Mouse (Mus musculus) midbrain, embryonic 14.5 days (tissue): ENCODE data around the gene Ptprr. TPM values are rescaled to one million over a fixed set of nuclear protein-coding genes. Genes with fewer than 3 reads are reported as not detected.
A peak's percentile ranks its signal among the peaks of the same experiment; 100 is the strongest.

ENCODE experiments used
- ATAC-seq: fragments of 200-750 bp; cut with Nextera tagmentation; 2 replicates; pipeline ENCODE4 v1.8.0; 2017; ENCODE audit warnings: moderate number of reproducible peaks, moderate library complexity; ENCODE audit not compliant: low FRiP score, low TSS enrichment
- DNase-seq: peaks from one replicate; pipeline ENCODE4 v3.0.0-alpha.2; 2015
- H3K27ac ChIP-seq: fragments of 300-500 bp; sonication (generic); replicated peaks from 2 replicates; pipeline ENCODE4 v1.5.1; 2014; ENCODE audit warnings: mild to moderate bottlenecking, low read depth, low read length, moderate library complexity
- H3K27me3 ChIP-seq: fragments of 300-500 bp; sonication (generic); 2 replicates; pipeline ENCODE4 v1.6.1; 2014; ENCODE audit warnings: low read length, control low read depth, mixed read lengths; ENCODE audit not compliant: control insufficient read depth, insufficient read depth
- H3K36me3 ChIP-seq: fragments of 300-500 bp; sonication (generic); 2 replicates; pipeline ENCODE4 v1.6.1; 2014; ENCODE audit warnings: low read length, control low read depth; ENCODE audit not compliant: control insufficient read depth, insufficient read depth
- H3K4me1 ChIP-seq: fragments of 300-500 bp; sonication (generic); 2 replicates; pipeline ENCODE4 v1.6.1; 2014; ENCODE audit warnings: mild to moderate bottlenecking, antibody characterized with exemption, low read length, control low read depth; ENCODE audit not compliant: control insufficient read depth, insufficient read depth
- H3K4me2 ChIP-seq: fragments of 300-500 bp; sonication (generic); 2 replicates; pipeline ENCODE4 v1.6.1; 2014; ENCODE audit warnings: mild to moderate bottlenecking, low read length, moderate library complexity
- H3K4me3 ChIP-seq: fragments of 300-500 bp; sonication (generic); replicated peaks from 2 replicates; pipeline ENCODE4 v1.5.1; 2014; ENCODE audit warnings: low read depth, low read length
- H3K9ac ChIP-seq: fragments of 300-500 bp; sonication (generic); replicated peaks from 2 replicates; pipeline ENCODE4 v1.6.1; 2014; ENCODE audit warnings: mild to moderate bottlenecking, low read length, moderate library complexity
- H3K9me3 ChIP-seq: fragments of 300-500 bp; sonication (generic); 2 replicates; pipeline ENCODE4 v1.6.1; 2016; ENCODE audit warnings: low read length, control low read depth, mixed read lengths; ENCODE audit not compliant: control insufficient read depth
- WGBS: fragments of 180-500 bp; shearing (Covaris S2); extraction: QIAGEN DNeasy Blood & Tissue Kit; methylation state at CpG from one replicate; pipeline ENCODE4 v1.1.7; 2014; 5-methylcytosine and 5-hydroxymethylcytosine counted together
- polyA plus RNA-seq: library from polyadenylated mRNA; unstranded; fragments of >200 nt; fragmentation: Nextera tagmentation; extraction: Ambion mirVana; gene quantifications from 2 replicates; pipeline ENCODE4 v1.2.1, GENCODE M21; 2014

The Ptprr gene
- polyA plus RNA-seq, 1 experiment from 2014 or later: 17.7 TPM

- H3K4me2 ChIP-seq: peak overlapping the region; percentile 70
- H3K4me3 ChIP-seq: peak overlapping the region; percentile 62
- DNase-seq (peak; percentile 73), ATAC-seq (no peak)
- H3K36me3 ChIP-seq: no peaks in the 10 kb centered on the region
- peak overlapping the region; percentile 69 for H3K9ac ChIP-seq
- WGBS: 6% methylated on average over 20 of the region's 20 CpGs
- H3K4me1 ChIP-seq: peaks cover 8% of the 10 kb centered on the region; the same call in 1 of the 2 replicates
- peak overlapping the region; percentile 79 for H3K27ac ChIP-seq
- 0 out of 2 replicates have a peak, but pooled peaks cover 3% of the 10 kb centered on the region for H3K9me3 ChIP-seq
- no peaks in the 10 kb centered on the region for H3K27me3 ChIP-seq
Observed at GRCm38 (mm10) chr10:116019086-116019860, 1.3 kb downstream of the Ptprr start.

- ATAC-seq: no peak
- no peak overlapping the region for H3K4me2 ChIP-seq
Observed at GRCm38 (mm10) chr10:116021081-116021480, 3.1 kb downstream of the Ptprr start.

GRCm38 (mm10) chr10:116038150-116038549 lies 20.1 kb downstream of the Ptprr start:
- H3K4me3 ChIP-seq: no peak overlapping the region
- WGBS: 83% methylated on average over 1 of the region's 1 CpGs
- H3K27ac ChIP-seq: no peak overlapping the region
- H3K9me3 ChIP-seq: no peaks in the 10 kb centered on the region; the same call in 1 of the 2 replicates
- no peaks in the 10 kb centered on the region for H3K36me3 ChIP-seq
- no peaks in the 10 kb centered on the region for H3K27me3 ChIP-seq
- no peak overlapping the region for H3K4me2 ChIP-seq
- H3K4me1 ChIP-seq: no peaks in the 10 kb centered on the region
- no peak overlapping the region for H3K9ac ChIP-seq
- ATAC-seq (no peak), DNase-seq (no peak)

More at GRCm38 (mm10) chr10:116021081-116021480, 3.1 kb downstream of the Ptprr start:
- 0 out of 2 replicates have a peak, but pooled peaks cover 3% of the 10 kb centered on the region for H3K9me3 ChIP-seq
- H3K36me3 ChIP-seq: no peaks in the 10 kb centered on the region
- H3K4me1 ChIP-seq: peaks cover 8% of the 10 kb centered on the region; the same call in 1 of the 2 replicates
- peak; percentile 58 for DNase-seq
- H3K4me3 ChIP-seq: no peak overlapping the region
- no peak overlapping the region for H3K9ac ChIP-seq
- H3K27ac ChIP-seq: no peak overlapping the region
- no peaks in the 10 kb centered on the region for H3K27me3 ChIP-seq
- WGBS: 46% methylated on average over 3 of the region's 3 CpGs

- Histone ChIP-seq H3K27ac (no peak overlapping the region), H3K27me3 (no peaks in the 10 kb centered on the region), H3K4me1 (no peaks in the 10 kb centered on the region), H3K4me2 (no peak overlapping the region), H3K36me3 (no peaks in the 10 kb centered on the region), H3K9ac (no peak overlapping the region), H3K4me3 (no peak overlapping the region), H3K9me3 (no peaks in the 10 kb centered on the region)
- ATAC-seq (no peak), DNase-seq (no peak)
- WGBS: 87% methylated on average over 5 of the region's 5 CpGs
Observed at GRCm38 (mm10) chr10:116075954-116076353, 57.9 kb downstream of the Ptprr start.

GRCm38 (mm10) chr10:116078636-116079035 lies 60.6 kb downstream of the Ptprr start:
- Histone ChIP-seq H3K4me2 (no peak overlapping the region), H3K36me3 (no peaks in the 10 kb centered on the region), H3K27ac (no peak overlapping the region), H3K4me3 (no peak overlapping the region), H3K4me1 (no peaks in the 10 kb centered on the region), H3K9ac (no peak overlapping the region), H3K27me3 (no peaks in the 10 kb centered on the region), H3K9me3 (no peaks in the 10 kb centered on the region)
- 78% methylated on average over 5 of the region's 5 CpGs for WGBS
- DNase-seq (no peak), ATAC-seq (no peak)

GRCm38 (mm10) chr10:116079396-116079795 lies 61.4 kb downstream of the Ptprr start:
- Histone ChIP-seq H3K9ac (no peak overlapping the region), H3K4me2 (no peak overlapping the region), H3K9me3 (no peaks in the 10 kb centered on the region), H3K4me3 (no peak overlapping the region), H3K27me3 (no peaks in the 10 kb centered on the region), H3K36me3 (no peaks in the 10 kb centered on the region), H3K27ac (no peak overlapping the region), H3K4me1 (no peaks in the 10 kb centered on the region)
- WGBS: 30% methylated on average over 7 of the region's 7 CpGs
- no peak for ATAC-seq
- DNase-seq: peak; percentile 34

- DNase-seq: no peak
- 93% methylated on average over 6 of the region's 6 CpGs for WGBS
- Histone ChIP-seq H3K36me3 (no peaks in the 10 kb centered on the region), H3K9ac (no peak overlapping the region), H3K9me3 (no peaks in the 10 kb centered on the region), H3K4me3 (no peak overlapping the region), H3K27me3 (no peaks in the 10 kb centered on the region), H3K27ac (no peak overlapping the region), H3K4me2 (no peak overlapping the region), H3K4me1 (no peaks in the 10 kb centered on the region)
- ATAC-seq: no peak
Observed at GRCm38 (mm10) chr10:116080841-116081240, 62.8 kb downstream of the Ptprr start.

GRCm38 (mm10) chr10:116083965-116084364 lies 66.0 kb downstream of the Ptprr start:
- H3K4me1 ChIP-seq: no peaks in the 10 kb centered on the region
- H3K4me2 ChIP-seq: no peak overlapping the region
- H3K27me3 ChIP-seq: no peaks in the 10 kb centered on the region
- DNase-seq: peak; percentile 58
- H3K27ac ChIP-seq: no peak overlapping the region
- H3K36me3 ChIP-seq: no peaks in the 10 kb centered on the region
- no peak overlapping the region for H3K9ac ChIP-seq
- ATAC-seq: no peak
- 30% methylated on average over 3 of the region's 3 CpGs for WGBS
- H3K9me3 ChIP-seq: no peaks in the 10 kb centered on the region
- no peak overlapping the region for H3K4me3 ChIP-seq

- Histone ChIP-seq H3K9me3 (no peaks in the 10 kb centered on the region), H3K36me3 (no peaks in the 10 kb centered on the region), H3K4me1 (no peaks in the 10 kb centered on the region), H3K27me3 (no peaks in the 10 kb centered on the region), H3K4me3 (no peak overlapping the region), H3K9ac (no peak overlapping the region), H3K4me2 (no peak overlapping the region), H3K27ac (no peak overlapping the region)
- WGBS: 92% methylated on average over 13 of the region's 13 CpGs
- DNase-seq (no peak), ATAC-seq (no peak)
Observed at GRCm38 (mm10) chr10:116096466-116096865, 78.5 kb downstream of the Ptprr start.
